In genomic region chrX:107297861-107298260, GRCm38 (mm10) we compare ENCODE assay signal across 6 mouse cellular contexts. TPM values are rescaled to one million over a fixed set of nuclear protein-coding genes. Genes with fewer than 3 reads are reported as not detected.
"Had no signal": no experiment of that assay in that cellular context is flagged by ENCODE, and none has a peak within 500 bp of the region (broad histone marks: within the 10 kb centered on the region; RNA-seq: fewer than 3 reads in every experiment).

No protein-coding gene starts in this region.

RNA-seq across cellular contexts. Expression of gene Gpr174, which starts 42.2 kb away (rescaled TPM):
- total RNA-seq: gastrocnemius, adult 18-20 months; gastrocnemius, adult 2 months; gastrocnemius, adult 8-10 months; gastrocnemius, postnatal 14 days; gastrocnemius, postnatal 25 days; granulocyte monocyte progenitor cell, adult 5-6 weeks had no signal
